Mouse (Mus musculus) kidney, adult 11 months (tissue): ENCODE data around the gene Gm10563.

Experiments
- DNase-seq: peaks from one replicate; pipeline ENCODE4 v3.0.0; 2022

Gene Gm10563

GRCm38 (mm10) chr4:155652283-155653085, 7.3 kb upstream of the Gm10563 start:
- DNase-seq = no peak

GRCm38 (mm10) chr4:155651553-155652269, 6.5 kb upstream of the Gm10563 start:
- DNase-seq = no peak

- DNase-seq = no peak
Measured at GRCm38 (mm10) chr4:155649355-155649754, 4.1 kb upstream of the Gm10563 start.

GRCm38 (mm10) chr4:155645721-155646120, 513 bp upstream of the Gm10563 start:
- no peak for DNase-seq

GRCm38 (mm10) chr4:155643531-155643930, 1.7 kb downstream of the Gm10563 start:
- DNase-seq = peak; percentile 43

GRCm38 (mm10) chr4:155635766-155636499, 9.3 kb downstream of the Gm10563 start:
- DNase-seq = no peak

GRCm38 (mm10) chr4:155630267-155630666, 14.9 kb downstream of the Gm10563 start:
- no peak for DNase-seq

- DNase-seq = peak; percentile 96
Measured at GRCm38 (mm10) chr4:155624338-155625291, 20.6 kb downstream of the Gm10563 start, which contains the start of gene Cdk11b. TSS of gene Cdk11b (plus strand) at chr4:155624854.

- DNase-seq = no peak
Measured at GRCm38 (mm10) chr4:155618321-155618720, 26.9 kb downstream of the Gm10563 start.

GRCm38 (mm10) chr4:155613264-155613663, 31.9 kb downstream of the Gm10563 start:
- DNase-seq = no peak

GRCm38 (mm10) chr4:155611860-155612259, 33.3 kb downstream of the Gm10563 start:
- DNase-seq = no peak

- DNase-seq = no peak
Measured at GRCm38 (mm10) chr4:155606825-155607224, 38.4 kb downstream of the Gm10563 start.

- DNase-seq = no peak
Measured at GRCm38 (mm10) chr4:155605132-155605531, 40.1 kb downstream of the Gm10563 start.

GRCm38 (mm10) chr4:155603801-155604200, 41.4 kb downstream of the Gm10563 start:
- DNase-seq = no peak

GRCm38 (mm10) chr4:155602753-155603152, 42.5 kb downstream of the Gm10563 start:
- no peak for DNase-seq

- DNase-seq = no peak
Measured at GRCm38 (mm10) chr4:155601997-155602456, 43.2 kb downstream of the Gm10563 start.

- peak; percentile 94 for DNase-seq
Measured at GRCm38 (mm10) chr4:155601091-155601996, 43.9 kb downstream of the Gm10563 start, which contains the start of gene Slc35e2. TSS of gene Slc35e2 (plus strand) at chr4:155601416.

- no peak for DNase-seq
Measured at GRCm38 (mm10) chr4:155599901-155600825, 45.0 kb downstream of the Gm10563 start.

GRCm38 (mm10) chr4:155598536-155598935, 46.7 kb downstream of the Gm10563 start:
- no peak for DNase-seq

GRCm38 (mm10) chr4:155596606-155597005, 48.6 kb downstream of the Gm10563 start:
- no peak for DNase-seq
